Mouse (Mus musculus): ENCODE measurements around the gene Gm48552.

The Gm48552 gene

GRCm38 (mm10) chr10:81388505-81389055 is at the start of gene Gm48552:
Gm48552 (plus strand) TSS chr10:81389005.
- DNase-seq (ENCODE audit: extremely low read depth, insufficient read length, low spot score), result no peak

- DNase-seq (ENCODE audit: extremely low read depth, insufficient read length, low spot score), result no peak
Observed at GRCm38 (mm10) chr10:81340551-81341332, 48.1 kb upstream of the Gm48552 start.

GRCm38 (mm10) chr10:81341333-81341949 is 47.4 kb upstream of the Gm48552 start:
- DNase-seq (ENCODE audit: extremely low read depth, insufficient read length, low spot score), result peak; percentile 60

DNA sequence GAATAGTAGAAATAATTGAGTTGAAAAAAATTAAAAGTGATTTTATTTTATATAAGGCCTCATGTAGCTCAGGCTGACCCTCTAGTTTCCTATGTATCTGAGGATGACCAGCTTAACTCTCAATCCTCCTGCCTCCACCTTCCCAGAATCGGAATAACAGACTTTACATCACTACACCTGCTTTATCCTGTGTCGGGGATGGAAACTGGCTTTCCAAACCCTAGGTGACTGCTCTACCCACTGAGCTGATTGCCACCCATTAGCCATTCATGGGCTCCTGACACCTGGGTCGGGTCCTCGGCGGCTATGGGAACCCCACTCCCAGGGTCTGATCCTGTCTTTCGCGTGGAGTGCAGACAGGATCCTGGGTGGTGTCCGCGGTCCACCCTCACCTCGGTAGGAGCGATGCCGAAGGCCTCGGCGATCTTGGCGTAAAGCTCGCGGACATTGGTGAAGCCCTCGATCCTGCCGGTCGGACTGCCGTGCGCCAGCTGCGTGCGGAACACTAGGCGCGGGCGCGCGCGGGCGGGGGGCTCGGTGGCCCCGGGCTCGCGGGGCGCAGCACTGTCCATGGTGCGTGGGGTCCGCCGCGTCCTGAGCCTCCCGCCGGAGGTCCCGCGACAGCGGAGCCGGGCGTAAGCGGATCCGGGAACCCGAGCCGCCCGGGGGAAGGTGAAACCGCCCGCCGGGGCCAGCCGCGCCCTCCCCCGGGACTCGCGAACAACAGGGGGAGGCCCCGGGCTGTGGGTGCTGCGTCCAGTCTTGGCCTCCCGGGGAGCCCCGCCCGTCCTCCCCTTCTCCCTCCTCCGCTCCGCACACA is 45.9 kb upstream of the Gm48552 start, which contains the start of gene Gipc3:
Gene Gipc3, minus strand, starts transcription at position 581 of the 820 bp plus-strand sequence.
- no peak for DNase-seq (ENCODE audit: extremely low read depth, insufficient read length, low spot score)

- DNase-seq (ENCODE audit: extremely low read depth, insufficient read length, low spot score), result no peak
Observed at GRCm38 (mm10) chr10:81344421-81345161, 44.2 kb upstream of the Gm48552 start.

DNA sequence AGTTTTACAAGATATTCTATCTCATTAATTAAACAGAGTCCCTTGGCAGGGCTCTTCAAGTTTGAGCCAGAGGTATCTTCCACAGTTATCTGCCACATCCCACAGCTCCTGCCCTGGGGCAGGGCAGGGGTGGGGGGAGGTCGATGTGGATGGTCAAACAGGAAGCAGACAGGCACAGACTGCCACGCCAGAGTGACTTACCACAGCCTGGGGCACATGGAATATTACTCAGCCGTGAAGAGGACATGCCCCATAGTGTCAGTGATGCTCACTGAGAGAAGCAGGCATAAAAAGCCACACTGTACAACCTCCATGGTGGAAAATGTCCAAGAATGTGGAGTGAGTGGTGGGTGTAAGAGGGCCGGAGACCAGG is 43.7 kb upstream of the Gm48552 start:
- no peak for DNase-seq (ENCODE audit: extremely low read depth, insufficient read length, low spot score)

- DNase-seq (ENCODE audit: extremely low read depth, insufficient read length, low spot score), result no peak
Observed at GRCm38 (mm10) chr10:81346453-81347067, 42.2 kb upstream of the Gm48552 start.

DNA sequence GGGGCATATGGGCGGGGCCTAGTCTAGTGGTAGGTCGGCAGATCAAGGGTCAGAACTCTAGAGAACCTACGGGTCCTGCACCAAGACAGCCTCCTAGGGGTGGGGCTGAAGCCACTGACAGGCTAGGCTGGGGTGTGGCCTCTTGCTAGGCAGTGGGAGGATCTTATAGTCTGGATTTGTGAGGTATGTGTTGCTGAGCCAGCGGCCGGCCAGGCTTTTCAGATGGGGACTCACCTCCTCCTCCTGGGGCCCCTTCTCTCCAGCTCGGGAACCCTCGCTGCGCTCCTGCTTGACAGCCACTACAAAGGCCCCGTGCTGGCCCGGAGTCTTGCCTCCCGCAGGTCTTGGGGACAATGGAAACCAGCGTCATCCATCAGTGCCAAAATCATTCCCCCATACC is 39.7 kb upstream of the Gm48552 start:
- DNase-seq (ENCODE audit: extremely low read depth, insufficient read length, low spot score), result peak; percentile 72

GRCm38 (mm10) chr10:81349961-81350350 is 38.8 kb upstream of the Gm48552 start:
- DNase-seq (ENCODE audit: extremely low read depth, insufficient read length, low spot score), result no peak

- peak; percentile 100 for DNase-seq (ENCODE audit: extremely low read depth, insufficient read length, low spot score)
Observed at GRCm38 (mm10) chr10:81350351-81351063, 38.3 kb upstream of the Gm48552 start, which contains the start of gene Hmg20b. Hmg20b (minus strand) TSS chr10:81350480.

- DNase-seq (ENCODE audit: extremely low read depth, insufficient read length, low spot score), result no peak
Observed at GRCm38 (mm10) chr10:81351678-81352291, 37.0 kb upstream of the Gm48552 start.

GRCm38 (mm10) chr10:81354738-81355477 is 33.9 kb upstream of the Gm48552 start:
- DNase-seq (ENCODE audit: extremely low read depth, insufficient read length, low spot score), result no peak

- DNase-seq (ENCODE audit: extremely low read depth, insufficient read length, low spot score), result no peak
Observed at GRCm38 (mm10) chr10:81355533-81355932, 33.3 kb upstream of the Gm48552 start.

- DNase-seq (ENCODE audit: extremely low read depth, insufficient read length, low spot score), result no peak
Observed at GRCm38 (mm10) chr10:81356352-81356990, 32.3 kb upstream of the Gm48552 start.

- peak; percentile 87 for DNase-seq (ENCODE audit: extremely low read depth, insufficient read length, low spot score)
Observed at GRCm38 (mm10) chr10:81356991-81357844, 31.6 kb upstream of the Gm48552 start, which contains the start of gene Mfsd12. Mfsd12 (plus strand) TSS chr10:81357491.

- DNase-seq (ENCODE audit: extremely low read depth, insufficient read length, low spot score), result no peak
Observed at GRCm38 (mm10) chr10:81358209-81358608, 30.6 kb upstream of the Gm48552 start.

DNA sequence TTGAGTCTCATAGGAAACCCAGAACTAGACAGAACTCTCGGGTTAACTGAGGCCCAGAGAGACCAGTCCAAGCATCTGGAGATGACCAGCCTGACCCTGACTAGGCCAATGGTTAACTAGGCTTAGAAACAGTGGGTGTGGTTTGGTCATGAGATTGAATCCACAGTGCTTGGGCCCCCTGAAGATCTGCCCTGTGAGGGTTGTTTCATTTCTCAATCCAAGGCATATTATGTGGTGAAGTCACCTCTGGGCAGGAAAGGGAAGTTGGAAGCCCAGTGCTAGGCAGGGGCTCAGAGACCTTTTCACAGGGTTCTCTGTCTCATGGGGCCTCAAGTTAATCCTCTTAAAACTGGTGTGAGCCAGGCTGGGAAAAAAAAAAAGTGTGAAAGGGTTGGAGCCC is 30.0 kb upstream of the Gm48552 start:
- DNase-seq (ENCODE audit: extremely low read depth, insufficient read length, low spot score), result no peak
